Mouse (Mus musculus) kidney, embryonic 16.5 days (tissue): ENCODE results near the gene Zfp652. TPM values are rescaled to one million over a fixed set of nuclear protein-coding genes. Genes with fewer than 3 reads are reported as not detected.

Experiments
- ATAC-seq: fragments of 200-750 bp; cut with Nextera tagmentation; 2 replicates; pipeline ENCODE4 v1.8.0; 2017; ENCODE audit warnings: moderate TSS enrichment; ENCODE audit not compliant: low FRiP score, low TSS enrichment
- H3K27ac ChIP-seq: fragments of 300-500 bp; sonication (generic); 2 replicates; pipeline ENCODE4 v1.5.1; 2014; ENCODE audit warnings: low read length
- H3K27me3 ChIP-seq: fragments of 300-500 bp; sonication (generic); 2 replicates; pipeline ENCODE4 v1.6.1; 2014; ENCODE audit warnings: low read length, control low read depth, mixed read lengths; ENCODE audit not compliant: insufficient read depth
- H3K36me3 ChIP-seq: fragments of 300-500 bp; sonication (generic); 2 replicates; pipeline ENCODE4 v1.6.1; 2014; ENCODE audit warnings: low read length, control low read depth, mixed read lengths; ENCODE audit not compliant: insufficient read depth
- H3K4me1 ChIP-seq: fragments of 300-500 bp; sonication (generic); 2 replicates; pipeline ENCODE4 v1.6.1; 2014; ENCODE audit warnings: low read length, control low read depth, mixed read lengths; ENCODE audit not compliant: insufficient read depth
- H3K4me2 ChIP-seq: fragments of 300-500 bp; sonication (generic); replicated peaks from 2 replicates; pipeline ENCODE4 v1.6.1; 2014; ENCODE audit warnings: low read depth, low read length
- H3K4me3 ChIP-seq: fragments of 300-500 bp; sonication (generic); 2 replicates; pipeline ENCODE4 v1.5.1; 2014; ENCODE audit warnings: mild to moderate bottlenecking, low read length
- H3K9ac ChIP-seq: fragments of 300-500 bp; sonication (generic); replicated peaks from 2 replicates; pipeline ENCODE4 v1.6.1; 2014; ENCODE audit warnings: low read length
- H3K9me3 ChIP-seq: fragments of 300-500 bp; sonication (generic); 2 replicates; pipeline ENCODE4 v1.6.1; 2016; ENCODE audit warnings: low read length, control low read depth
- WGBS: fragments of 180-500 bp; shearing (Covaris S2); extraction: QIAGEN DNeasy Blood & Tissue Kit; methylation state at CpG from one replicate; pipeline ENCODE4 v1.1.7; 2014; 5-methylcytosine and 5-hydroxymethylcytosine counted together
- polyA plus RNA-seq: library from polyadenylated mRNA; unstranded; fragments of >200 nt; fragmentation: Nextera tagmentation; extraction: Ambion mirVana; gene quantifications from 2 replicates; pipeline ENCODE4 v1.2.1, GENCODE M21; 2015

Zfp652 gene
- polyA plus RNA-seq, 1 experiment from 2014 or later: 24.0 TPM

- 87% methylated on average over 6 of the region's 6 CpGs for WGBS
- H3K36me3 ChIP-seq: no peaks in the 10 kb centered on the region
- H3K9me3 ChIP-seq: no peaks in the 10 kb centered on the region; the same call in 1 of the 2 replicates
- H3K27ac ChIP-seq: no peak overlapping the region
- H3K4me3 ChIP-seq: no peak overlapping the region
- no peak overlapping the region for H3K4me2 ChIP-seq
- no peak for ATAC-seq
- no peak overlapping the region for H3K9ac ChIP-seq
- no peaks in the 10 kb centered on the region for H3K4me1 ChIP-seq
- no peaks in the 10 kb centered on the region for H3K27me3 ChIP-seq
Observed at GRCm38 (mm10) chr11:95811741-95812140, 99.3 kb downstream of the Zfp652 start.

GRCm38 (mm10) chr11:95812224-95812623 is 99.8 kb downstream of the Zfp652 start:
- no peaks in the 10 kb centered on the region for H3K27me3 ChIP-seq
- H3K4me1 ChIP-seq: no peaks in the 10 kb centered on the region
- no peaks in the 10 kb centered on the region; the same call in 1 of the 2 replicates for H3K9me3 ChIP-seq
- no peaks in the 10 kb centered on the region for H3K36me3 ChIP-seq
- H3K4me2 ChIP-seq: no peak overlapping the region
- no peak for ATAC-seq
- H3K4me3 ChIP-seq: no peak overlapping the region
- H3K9ac ChIP-seq: no peak overlapping the region
- 84% methylated on average over 4 of the region's 4 CpGs for WGBS
- H3K27ac ChIP-seq: no peak overlapping the region

- Histone ChIP-seq H3K4me3 (no peak overlapping the region), H3K4me1 (no peaks in the 10 kb centered on the region), H3K27ac (no peak overlapping the region), H3K9ac (no peak overlapping the region), H3K36me3 (no peaks in the 10 kb centered on the region), H3K4me2 (no peak overlapping the region), H3K9me3 (no peaks in the 10 kb centered on the region; the same call in 1 of the 2 replicates), H3K27me3 (no peaks in the 10 kb centered on the region)
- 91% methylated on average over 2 of the region's 2 CpGs for WGBS
- ATAC-seq: no peak
Observed at GRCm38 (mm10) chr11:95814101-95814500, 101.6 kb downstream of the Zfp652 start.

- H3K36me3 ChIP-seq: no peaks in the 10 kb centered on the region
- H3K9ac ChIP-seq: no peak overlapping the region
- no peak overlapping the region for H3K27ac ChIP-seq
- H3K4me3 ChIP-seq: no peak overlapping the region
- H3K27me3 ChIP-seq: no peaks in the 10 kb centered on the region
- H3K9me3 ChIP-seq: no peaks in the 10 kb centered on the region; the same call in 1 of the 2 replicates
- no peak for ATAC-seq
- WGBS: 64% methylated on average over 5 of the region's 5 CpGs
- H3K4me2 ChIP-seq: no peak overlapping the region
- no peaks in the 10 kb centered on the region for H3K4me1 ChIP-seq
Observed at GRCm38 (mm10) chr11:95814857-95815256, 102.4 kb downstream of the Zfp652 start.

- no peak for ATAC-seq
- no peaks in the 10 kb centered on the region for H3K36me3 ChIP-seq
- no peaks in the 10 kb centered on the region for H3K27me3 ChIP-seq
- no peak overlapping the region for H3K9ac ChIP-seq
- H3K4me1 ChIP-seq: no peaks in the 10 kb centered on the region
- H3K4me2 ChIP-seq: no peak overlapping the region
- H3K9me3 ChIP-seq: no peaks in the 10 kb centered on the region; the same call in 1 of the 2 replicates
- no peak overlapping the region for H3K27ac ChIP-seq
- WGBS: 75% methylated on average over 9 of the region's 9 CpGs
- H3K4me3 ChIP-seq: no peak overlapping the region
Observed at GRCm38 (mm10) chr11:95815412-95815811, 102.9 kb downstream of the Zfp652 start.

GRCm38 (mm10) chr11:95819138-95819537 is 106.7 kb downstream of the Zfp652 start:
- Histone ChIP-seq H3K4me1 (peaks cover 6% of the 10 kb centered on the region; the same call in 1 of the 2 replicates), H3K36me3 (no peaks in the 10 kb centered on the region), H3K27me3 (peaks cover 4% of the 10 kb centered on the region; the same call in 1 of the 2 replicates), H3K4me2 (no peak overlapping the region), H3K9ac (no peak overlapping the region), H3K27ac (no peak overlapping the region), H3K9me3 (no peaks in the 10 kb centered on the region; the same call in 1 of the 2 replicates), H3K4me3 (no peak overlapping the region)
- WGBS: 86% methylated on average over 8 of the region's 8 CpGs
- no peak for ATAC-seq

GRCm38 (mm10) chr11:95821511-95821910 is 109.0 kb downstream of the Zfp652 start:
- Histone ChIP-seq H3K27me3 (peaks cover 19% of the 10 kb centered on the region), H3K4me3 (no peak overlapping the region), H3K4me2 (no peak overlapping the region), H3K9me3 (no peaks in the 10 kb centered on the region), H3K27ac (no peak overlapping the region), H3K36me3 (no peaks in the 10 kb centered on the region), H3K4me1 (peaks cover 14% of the 10 kb centered on the region), H3K9ac (no peak overlapping the region)
- WGBS: 72% methylated on average over 3 of the region's 3 CpGs
- no peak for ATAC-seq

- Histone ChIP-seq H3K4me3 (no peak overlapping the region), H3K9me3 (no peaks in the 10 kb centered on the region), H3K4me2 (no peak overlapping the region), H3K36me3 (no peaks in the 10 kb centered on the region), H3K27me3 (peaks cover 26% of the 10 kb centered on the region), H3K27ac (no peak overlapping the region), H3K4me1 (peaks cover 14% of the 10 kb centered on the region), H3K9ac (no peak overlapping the region)
- 94% methylated on average over 4 of the region's 4 CpGs for WGBS
- no peak for ATAC-seq
Observed at GRCm38 (mm10) chr11:95822437-95822836, 110.0 kb downstream of the Zfp652 start.

- H3K9me3 ChIP-seq: no peaks in the 10 kb centered on the region
- under 1% methylated on average over 77 of the region's 78 CpGs for WGBS
- H3K27ac ChIP-seq: no peak within 1 kb of the TSS
- peaks cover 14% of the 10 kb centered on the region for H3K4me1 ChIP-seq
- H3K4me2 ChIP-seq: peak within 1 kb of the TSS; percentile 98
- peak within 1 kb of the TSS; percentile 77 for H3K9ac ChIP-seq
- H3K36me3 ChIP-seq: no peaks in the 10 kb centered on the region
- peak within 1 kb of the TSS; percentile 68 for H3K4me3 ChIP-seq
- H3K27me3 ChIP-seq: peaks cover 41% of the 10 kb centered on the region
- ATAC-seq: peak; percentile 96
Observed at GRCm38 (mm10) chr11:95824071-95824876, 111.8 kb downstream of the Zfp652 start, which contains the start of gene Phospho1. Phospho1 (plus strand) TSS chr11:95824499.

- H3K9ac ChIP-seq: peak overlapping the region; percentile 77
- peak; percentile 21; the same call in 1 of the 2 replicates for ATAC-seq
- no peak overlapping the region for H3K27ac ChIP-seq
- no peaks in the 10 kb centered on the region for H3K9me3 ChIP-seq
- H3K4me2 ChIP-seq: peak overlapping the region; percentile 98
- H3K36me3 ChIP-seq: no peaks in the 10 kb centered on the region
- H3K27me3 ChIP-seq: peaks cover 47% of the 10 kb centered on the region
- peaks cover 14% of the 10 kb centered on the region for H3K4me1 ChIP-seq
- H3K4me3 ChIP-seq: peak overlapping the region; percentile 68
- WGBS: 5% methylated on average over 11 of the region's 11 CpGs
Observed at GRCm38 (mm10) chr11:95824877-95825243, 112.4 kb downstream of the Zfp652 start.
